Mouse (Mus musculus) liver, embryonic 16.5 days (tissue): ENCODE results near the gene Pla2g4c. TPM values are rescaled to one million over a fixed set of nuclear protein-coding genes. Genes with fewer than 3 reads are reported as not detected.
"Not testable (repeated sequence)": the region's sequence is repeated elsewhere in the genome, so short reads cannot be mapped to it uniquely, and the experiment has no call there.

Experiments
- ATAC-seq: fragments of 200-750 bp; cut with Nextera tagmentation; 2 replicates; pipeline ENCODE4 v1.8.0; 2017; ENCODE audit warnings: low read depth, mild to moderate bottlenecking, moderate number of reproducible peaks, moderate library complexity
- H3K27ac ChIP-seq: fragments of 300-500 bp; sonication (generic); 2 replicates; pipeline ENCODE4 v1.5.1; 2014; ENCODE audit warnings: mild to moderate bottlenecking, low read length
- H3K27me3 ChIP-seq: fragments of 300-500 bp; sonication (generic); 2 replicates; pipeline ENCODE4 v1.6.1; 2014; ENCODE audit warnings: low read depth, low read length, mixed read lengths; ENCODE audit not compliant: control insufficient read depth, insufficient read depth
- H3K36me3 ChIP-seq: fragments of 300-500 bp; sonication (generic); 2 replicates; pipeline ENCODE4 v1.6.1; 2014; ENCODE audit warnings: mild to moderate bottlenecking; ENCODE audit not compliant: control insufficient read depth, insufficient read depth
- H3K4me1 ChIP-seq: fragments of 300-500 bp; sonication (generic); 2 replicates; pipeline ENCODE4 v1.6.1; 2014; ENCODE audit warnings: low read depth, low read length, mixed read lengths; ENCODE audit not compliant: control insufficient read depth
- H3K4me2 ChIP-seq: fragments of 300-500 bp; sonication (generic); 2 replicates; pipeline ENCODE4 v1.6.1; 2014; ENCODE audit warnings: low read depth, low read length, mixed read lengths
- H3K4me3 ChIP-seq: fragments of 300-500 bp; sonication (generic); 2 replicates; pipeline ENCODE4 v1.5.1; 2014; ENCODE audit warnings: low read depth, mild to moderate bottlenecking, low read length
- H3K9ac ChIP-seq: fragments of 300-500 bp; sonication (generic); 2 replicates; pipeline ENCODE4 v1.6.1; 2014; ENCODE audit warnings: low read depth, low read length
- H3K9me3 ChIP-seq: fragments of 300-500 bp; sonication (generic); replicated peaks from 2 replicates; pipeline ENCODE4 v1.6.1; 2016; ENCODE audit warnings: low read length; ENCODE audit not compliant: control insufficient read depth
- WGBS: fragments of 180-500 bp; shearing (Covaris S2); extraction: QIAGEN DNeasy Blood & Tissue Kit; methylation state at CpG from one replicate; pipeline ENCODE4 v1.1.7; 2014; ENCODE audit not compliant: insufficient replicate concordance; 5-methylcytosine and 5-hydroxymethylcytosine counted together
- polyA plus RNA-seq: library from polyadenylated mRNA; unstranded; fragments of >200 nt; fragmentation: Nextera tagmentation; extraction: Ambion mirVana; gene quantifications from 2 replicates; pipeline ENCODE4 v1.2.1, GENCODE M21; 2015

Pla2g4c gene
- 2.1 and 2.5 TPM in 2 replicates for polyA plus RNA-seq

DNA sequence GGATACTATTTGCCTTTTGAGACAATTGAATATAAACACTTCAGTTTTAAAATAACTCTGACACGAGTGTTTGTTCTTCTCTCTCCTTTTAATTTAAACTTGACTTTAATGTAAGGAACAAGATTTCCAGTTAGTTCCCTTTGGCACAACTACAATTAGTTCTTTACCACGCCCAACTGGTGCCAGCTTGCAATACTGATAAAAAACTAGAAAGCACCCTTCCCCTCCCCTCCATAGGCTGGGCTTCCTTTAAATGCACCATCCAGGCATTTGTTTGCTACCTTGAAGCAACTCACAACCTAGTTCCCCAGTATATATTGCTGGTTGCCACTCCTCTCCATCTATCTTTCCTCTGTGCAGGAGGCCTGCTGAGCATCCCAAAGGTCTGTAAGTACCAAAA lies at the start of gene Pla2g4c:
Pla2g4c (plus strand) TSS at position 340 of the 400 bp plus-strand sequence.
- Histone ChIP-seq H3K4me2 (no peak within 1 kb of the TSS), H3K36me3 (no peaks in the 10 kb centered on the region), H3K4me1 (peaks cover 5% of the 10 kb centered on the region), H3K4me3 (0 out of 2 replicates have a peak within 1 kb of the TSS, but pooled peaks have one; percentile 8), H3K9me3 (no peaks in the 10 kb centered on the region), H3K27ac (no peak within 1 kb of the TSS), H3K27me3 (no peaks in the 10 kb centered on the region), H3K9ac (no peak within 1 kb of the TSS)
- ATAC-seq: peak; percentile 54; the same call in 1 of the 2 replicates
- WGBS: 34% methylated on average over 2 of the region's 2 CpGs

DNA sequence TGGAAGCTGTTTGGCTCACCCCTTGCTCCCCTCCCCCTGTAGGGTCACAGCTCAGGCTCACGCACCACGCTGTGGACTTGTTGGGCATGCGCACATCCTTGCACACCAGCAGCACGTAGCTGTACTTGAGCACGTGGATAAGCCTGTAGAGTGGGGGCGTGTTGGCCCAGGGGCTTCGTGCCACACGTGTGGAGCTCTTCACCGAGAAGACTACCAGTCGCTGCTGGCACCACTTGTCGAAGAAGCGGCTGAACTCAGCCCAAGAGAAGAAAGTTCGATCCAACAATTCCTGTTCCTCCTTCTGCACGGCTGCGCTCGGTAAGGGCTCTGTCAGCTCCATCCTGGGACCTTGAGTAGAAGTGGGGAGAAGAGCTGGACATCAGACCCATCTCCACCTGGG lies 47.4 kb upstream of the Pla2g4c start, which contains the start of gene Lig1:
Lig1 (plus strand) TSS at position 203 of the 400 bp plus-strand sequence.
- 90% methylated on average over 16 of the region's 16 CpGs for WGBS
- ATAC-seq: no peak
- H3K27ac ChIP-seq: peak within 1 kb of the TSS; percentile 89
- no peaks in the 10 kb centered on the region for H3K9me3 ChIP-seq
- peak within 1 kb of the TSS; percentile 63 for H3K4me2 ChIP-seq
- peak within 1 kb of the TSS; percentile 87 for H3K9ac ChIP-seq
- no peaks in the 10 kb centered on the region for H3K27me3 ChIP-seq
- H3K4me1 ChIP-seq: peaks cover 9% of the 10 kb centered on the region
- peaks cover 8% of the 10 kb centered on the region; the same call in 1 of the 2 replicates for H3K36me3 ChIP-seq
- peak within 1 kb of the TSS; percentile 84 for H3K4me3 ChIP-seq

DNA sequence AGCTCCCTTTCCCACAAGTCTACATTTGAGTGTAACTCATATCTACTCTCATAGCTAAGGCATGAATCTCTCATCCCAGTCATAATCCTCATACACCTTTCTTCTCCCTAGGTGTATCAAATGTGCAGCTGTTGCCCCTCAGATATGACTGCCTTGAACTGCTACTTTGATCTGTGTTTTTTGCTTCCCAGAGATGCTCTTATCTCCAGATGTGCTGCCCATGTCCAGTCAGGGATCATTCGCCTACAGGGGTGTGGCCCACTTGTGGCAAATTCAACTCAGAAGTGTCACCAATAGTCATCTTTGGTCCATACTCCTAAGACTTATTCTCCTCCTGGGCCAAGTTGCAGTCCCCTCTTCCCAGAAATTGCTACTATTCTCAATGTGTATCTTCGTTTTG lies 46.6 kb upstream of the Pla2g4c start:
- H3K36me3 ChIP-seq: peaks cover 15% of the 10 kb centered on the region; the same call in 1 of the 2 replicates
- no peaks in the 10 kb centered on the region for H3K27me3 ChIP-seq
- H3K4me1 ChIP-seq: peaks cover 9% of the 10 kb centered on the region
- peak overlapping the region; percentile 63 for H3K4me2 ChIP-seq
- peak overlapping the region; percentile 89 for H3K27ac ChIP-seq
- peak; percentile 7; the same call in 1 of the 2 replicates for ATAC-seq
- H3K4me3 ChIP-seq: peak overlapping the region; percentile 84
- H3K9ac ChIP-seq: peak overlapping the region; percentile 87
- no peaks in the 10 kb centered on the region for H3K9me3 ChIP-seq
- WGBS: 9% methylated on average over 2 of the region's 2 CpGs

DNA sequence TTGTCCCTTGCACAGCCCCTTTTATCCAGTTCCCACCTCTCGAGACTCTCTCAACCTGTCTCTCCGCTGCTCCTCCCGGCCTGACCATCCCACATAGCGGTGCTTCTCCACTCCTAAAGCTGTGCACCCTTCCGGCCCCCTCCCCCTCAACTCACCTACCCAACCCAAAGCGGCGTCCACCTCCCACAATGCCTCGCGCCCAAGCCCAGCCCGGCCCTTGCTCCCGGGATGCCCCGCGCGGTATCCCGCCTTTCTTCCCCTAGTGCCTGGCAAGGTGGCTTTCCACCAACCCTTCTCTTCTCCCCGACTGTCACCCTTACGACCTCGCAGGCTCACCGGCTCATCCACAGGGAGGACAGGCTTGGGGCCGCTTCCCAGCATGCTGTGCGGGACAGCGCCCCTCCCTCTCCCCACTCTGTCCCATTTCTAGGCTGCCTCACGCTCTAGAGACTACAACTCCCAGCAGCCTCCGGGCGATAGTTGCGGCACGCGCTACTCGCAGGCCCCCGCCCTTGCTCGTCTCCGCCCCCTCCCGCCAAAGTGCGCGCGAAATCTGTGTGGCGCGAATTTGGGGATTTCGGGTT lies 46.1 kb upstream of the Pla2g4c start, which contains the start of gene Zswim9:
Zswim9 (minus strand) TSS at position 414 of the 584 bp plus-strand sequence.
- Histone ChIP-seq H3K36me3 (peaks cover 15% of the 10 kb centered on the region; the same call in 1 of the 2 replicates), H3K27me3 (no peaks in the 10 kb centered on the region), H3K9me3 (no peaks in the 10 kb centered on the region), H3K4me3 (peak within 1 kb of the TSS; percentile 84), H3K4me1 (peaks cover 9% of the 10 kb centered on the region), H3K4me2 (peak within 1 kb of the TSS; percentile 63), H3K27ac (peak within 1 kb of the TSS; percentile 89), H3K9ac (peak within 1 kb of the TSS; percentile 87)
- ATAC-seq: peak; percentile 97
- under 1% methylated on average over 39 of the region's 39 CpGs for WGBS

DNA sequence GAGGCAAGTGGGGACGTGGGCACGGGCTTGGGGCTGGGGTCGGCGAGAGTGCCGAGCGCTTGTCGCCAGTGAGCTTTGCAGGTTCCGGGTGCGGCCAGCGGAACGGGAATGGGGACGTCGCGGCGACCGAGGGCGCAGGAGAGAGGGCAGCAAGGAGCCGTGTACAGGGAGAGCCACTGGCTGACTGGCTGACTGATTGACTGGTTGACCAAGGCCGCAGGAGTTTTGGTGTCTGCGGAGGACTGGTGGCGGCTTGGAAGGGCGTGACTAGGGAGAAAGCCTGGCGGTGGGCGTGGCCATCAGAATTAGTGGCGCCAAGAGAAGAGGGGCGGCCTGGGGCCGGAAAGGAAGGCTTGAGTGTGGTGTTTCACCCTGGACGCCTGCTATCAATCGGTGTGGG lies 45.5 kb upstream of the Pla2g4c start:
- H3K4me2 ChIP-seq: peak overlapping the region; percentile 63
- WGBS: 1% methylated on average over 14 of the region's 29 CpGs
- H3K27ac ChIP-seq: 0 out of 2 replicates have a peak overlapping the region, but pooled peaks have one; percentile 45
- H3K9ac ChIP-seq: peak overlapping the region; percentile 87
- peak; percentile 64 for ATAC-seq
- H3K4me3 ChIP-seq: peak overlapping the region; percentile 84
- not testable (repeated sequence) for H3K9me3 ChIP-seq, H3K4me1 ChIP-seq, H3K27me3 ChIP-seq
- H3K36me3 ChIP-seq: peaks cover 17% of the 10 kb centered on the region

DNA sequence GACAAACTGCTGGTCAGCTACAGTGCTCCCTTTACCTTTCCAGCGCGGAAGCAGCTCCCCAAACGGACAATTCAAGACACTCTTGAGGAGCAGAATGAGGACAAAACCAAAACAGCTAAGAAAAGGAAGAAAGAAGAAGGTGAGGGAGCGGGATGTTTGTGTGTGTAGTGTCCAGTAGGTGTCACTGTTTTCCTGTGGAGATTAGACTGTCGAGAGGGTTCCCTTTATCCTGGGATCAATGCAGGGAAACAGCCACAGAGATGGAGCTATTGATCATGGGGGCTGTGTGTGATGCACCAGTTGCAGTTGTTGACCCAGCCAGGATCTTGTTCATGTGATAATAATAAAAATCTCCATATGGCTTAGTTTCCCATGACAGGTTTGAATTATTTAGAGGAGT lies 35.8 kb upstream of the Pla2g4c start:
- H3K27me3 ChIP-seq: no peaks in the 10 kb centered on the region
- no peak overlapping the region for H3K27ac ChIP-seq
- no peak overlapping the region for H3K9ac ChIP-seq
- H3K4me3 ChIP-seq: no peak overlapping the region
- ATAC-seq: peak; percentile 49; the same call in 1 of the 2 replicates
- no peak overlapping the region for H3K4me2 ChIP-seq
- 60% methylated on average over 5 of the region's 5 CpGs for WGBS
- H3K4me1 ChIP-seq: no peaks in the 10 kb centered on the region; the same call in 1 of the 2 replicates
- H3K36me3 ChIP-seq: peaks cover 87% of the 10 kb centered on the region
- H3K9me3 ChIP-seq: no peaks in the 10 kb centered on the region

DNA sequence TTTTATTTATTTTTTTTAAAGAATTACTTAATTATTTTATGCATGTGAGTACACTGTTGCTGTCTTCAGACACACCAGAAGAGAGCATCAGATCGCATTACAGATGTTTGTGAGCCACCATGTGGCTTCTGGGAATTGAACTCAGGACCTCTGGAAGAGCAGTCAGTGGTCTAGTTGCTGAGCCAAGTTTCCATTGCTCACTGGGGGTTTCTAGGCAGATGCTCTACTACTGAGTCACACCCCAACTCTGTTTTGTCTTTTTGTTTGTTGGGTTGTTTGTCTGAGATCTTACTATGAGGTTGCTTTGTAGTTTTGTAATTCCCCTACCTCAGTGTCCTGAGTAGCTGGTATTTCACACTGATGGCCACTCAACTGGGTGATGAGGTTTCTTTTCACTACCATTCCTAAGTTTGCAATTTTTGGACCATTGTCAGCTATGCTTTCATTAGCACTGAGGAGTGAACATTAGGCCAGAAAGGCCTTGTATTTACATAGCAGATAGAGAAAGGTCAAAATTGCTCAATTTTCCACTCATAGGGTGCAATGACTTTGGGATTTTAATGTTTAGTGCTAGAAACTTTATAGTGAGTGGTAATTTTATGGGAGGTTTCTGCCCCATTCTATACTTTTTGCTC lies 34.3 kb upstream of the Pla2g4c start:
- Histone ChIP-seq H3K4me3 (no peak overlapping the region), H3K9me3 (no peaks in the 10 kb centered on the region), H3K9ac (no peak overlapping the region), H3K4me1 (no peaks in the 10 kb centered on the region; the same call in 1 of the 2 replicates), H3K4me2 (no peak overlapping the region), H3K27ac (no peak overlapping the region), H3K27me3 (no peaks in the 10 kb centered on the region), H3K36me3 (peaks cover 88% of the 10 kb centered on the region)
- 84% methylated on average over 1 of the region's 1 CpGs for WGBS
- 0 out of 2 replicates have a peak, but pooled peaks have one; percentile 33 for ATAC-seq

DNA sequence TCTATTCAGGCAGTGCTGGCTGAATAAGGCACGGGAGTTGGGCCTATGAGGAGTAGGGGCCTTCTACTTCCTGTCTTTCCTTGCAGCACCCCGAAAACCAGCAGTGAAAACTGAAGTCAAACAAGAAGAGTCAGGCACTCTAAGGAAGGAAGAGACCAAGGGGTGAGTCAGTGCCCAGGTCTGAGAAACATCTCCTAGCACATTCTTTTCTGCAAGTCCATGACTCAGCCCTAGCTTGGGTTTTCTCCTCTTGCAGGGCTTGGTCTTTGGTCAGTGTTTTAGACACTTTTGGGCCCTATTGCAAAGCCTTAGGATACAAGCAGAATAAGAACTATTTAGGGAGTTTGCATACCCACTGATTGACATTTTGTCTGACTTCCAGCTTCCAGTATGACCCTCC lies 33.1 kb upstream of the Pla2g4c start:
- Histone ChIP-seq H3K27ac (no peak overlapping the region), H3K4me2 (no peak overlapping the region), H3K9ac (no peak overlapping the region), H3K36me3 (peaks cover 89% of the 10 kb centered on the region), H3K9me3 (no peaks in the 10 kb centered on the region), H3K27me3 (no peaks in the 10 kb centered on the region), H3K4me1 (no peaks in the 10 kb centered on the region; the same call in 1 of the 2 replicates), H3K4me3 (no peak overlapping the region)
- 75% methylated on average over 2 of the region's 2 CpGs for WGBS
- no peak for ATAC-seq
